Mouse (Mus musculus) lung, adult 18-20 months (tissue): ENCODE results near the gene Lmna.

Experiments
- DNase-seq, 2 experiments: peaks; one replicate each; pipeline ENCODE4 v3.0.0; 2022; ENCODE audit warnings: mixed read lengths in 2 of 2

Lmna gene

GRCm38 (mm10) chr3:88538271-88539145, 28.8 kb upstream of the Lmna start:
- DNase-seq: no peak

- DNase-seq: peak; percentile 49 to 60
Measured at GRCm38 (mm10) chr3:88537146-88537545, 27.4 kb upstream of the Lmna start.

GRCm38 (mm10) chr3:88536103-88536930, 26.6 kb upstream of the Lmna start:
- DNase-seq: peak; percentile 86 to 90

GRCm38 (mm10) chr3:88535527-88535926, 25.8 kb upstream of the Lmna start:
- no peak for DNase-seq

- no peak for DNase-seq
Measured at GRCm38 (mm10) chr3:88535005-88535404, 25.2 kb upstream of the Lmna start.

GRCm38 (mm10) chr3:88533706-88534105, 23.9 kb upstream of the Lmna start:
- no peak for DNase-seq

- no peak for DNase-seq
Measured at GRCm38 (mm10) chr3:88532689-88533511, 23.1 kb upstream of the Lmna start.

- no peak for DNase-seq
Measured at GRCm38 (mm10) chr3:88532299-88532674, 22.5 kb upstream of the Lmna start, which contains the start of gene Mex3a. Gene Mex3a, plus strand, starts transcription at chr3:88532395.

- DNase-seq: peak; percentile 84 to 86
Measured at GRCm38 (mm10) chr3:88531348-88532298, 21.9 kb upstream of the Lmna start.

- DNase-seq: no peak
Measured at GRCm38 (mm10) chr3:88530082-88530864, 20.5 kb upstream of the Lmna start.

- DNase-seq: no peak
Measured at GRCm38 (mm10) chr3:88529204-88530000, 19.6 kb upstream of the Lmna start.

- no peak for DNase-seq
Measured at GRCm38 (mm10) chr3:88528646-88529045, 18.9 kb upstream of the Lmna start.

- no peak for DNase-seq
Measured at GRCm38 (mm10) chr3:88527565-88527964, 17.8 kb upstream of the Lmna start.

GRCm38 (mm10) chr3:88526157-88527131, 16.7 kb upstream of the Lmna start:
- DNase-seq: peak; percentile 85 to 90

GRCm38 (mm10) chr3:88525021-88525420, 15.3 kb upstream of the Lmna start:
- no peak for DNase-seq

GRCm38 (mm10) chr3:88523027-88523426, 13.3 kb upstream of the Lmna start:
- DNase-seq: no peak

GRCm38 (mm10) chr3:88521803-88522331, 12.1 kb upstream of the Lmna start:
- DNase-seq: peak; percentile 69 to 74

- DNase-seq: no peak
Measured at GRCm38 (mm10) chr3:88521156-88521555, 11.4 kb upstream of the Lmna start.
